Mouse (Mus musculus) adrenal gland, adult (tissue): ENCODE results near the gene Scamp4.
A peak's percentile ranks its signal among the peaks of the same experiment; 100 is the strongest.

ENCODE experiments used
- DNase-seq, 2 experiments: peaks; one replicate each; pipeline ENCODE4 v3.0.0; 2022 to 2023; ENCODE audit warnings: low spot score in 1 of 2; ENCODE audit not compliant: inconsistent age in 2 of 2

Gene Scamp4

GRCm38 (mm10) chr10:80602698-80603325 lies at the start of gene Scamp4, which contains the start of gene Adat3:
Gene Scamp4 (plus strand): TSS chr10:80602872.
Gene Adat3 (plus strand): TSS chr10:80602880.
- peak; percentile 95 to 99 for DNase-seq

DNA sequence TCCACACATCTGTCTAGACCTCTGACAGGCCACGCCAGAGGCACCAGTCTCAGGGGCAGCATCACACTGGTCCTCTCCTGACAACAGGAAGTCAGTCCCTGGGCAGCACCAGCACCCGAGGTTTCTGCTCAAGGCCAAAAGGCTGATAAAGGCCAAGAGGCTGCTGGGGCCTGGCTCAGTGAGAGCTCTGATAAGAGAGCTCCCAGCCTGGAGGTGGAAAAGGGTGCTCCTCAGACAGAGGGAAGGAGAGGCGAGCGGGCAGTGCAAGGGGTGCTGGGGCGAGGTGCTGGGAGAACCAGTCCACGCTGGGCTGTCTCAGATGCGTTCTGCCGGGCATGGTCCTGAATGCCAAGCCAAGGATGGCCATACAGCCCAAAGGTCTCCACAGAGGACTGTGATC lies 49.1 kb upstream of the Scamp4 start:
- peak; percentile 65 to 72 for DNase-seq

GRCm38 (mm10) chr10:80553997-80554396 lies 48.7 kb upstream of the Scamp4 start:
- no peak for DNase-seq

DNA sequence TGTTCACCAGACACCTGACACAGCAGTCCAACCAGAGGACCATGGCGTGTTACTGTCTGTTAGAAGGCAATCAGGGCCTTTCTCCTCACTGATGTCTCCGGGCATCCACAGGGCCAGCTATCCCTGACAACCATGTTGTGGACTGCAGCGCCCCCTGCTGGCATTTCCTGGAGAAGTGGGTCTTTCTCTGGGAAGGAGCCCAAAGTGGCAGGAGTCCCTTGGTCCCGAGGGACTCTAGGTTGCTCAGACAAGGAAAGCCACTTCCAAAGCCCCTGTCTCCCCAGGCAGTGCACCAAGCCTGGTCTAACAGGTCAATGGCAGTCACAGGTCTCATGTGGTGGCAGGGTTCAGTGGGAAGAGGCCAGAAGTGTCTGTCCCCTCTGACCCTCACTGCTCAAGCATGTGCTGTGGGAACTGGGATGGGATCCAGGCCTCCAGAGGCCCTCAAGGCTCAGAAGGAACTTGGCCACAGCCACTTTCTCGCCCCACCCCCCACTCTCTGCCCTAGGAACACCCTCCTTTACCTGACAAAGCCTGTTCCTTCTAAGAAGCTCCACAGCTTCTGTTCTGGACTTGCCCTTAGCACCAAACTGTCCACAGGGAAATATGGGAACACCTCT lies 45.2 kb upstream of the Scamp4 start:
- DNase-seq: peak; percentile 86 to 95

GRCm38 (mm10) chr10:80559431-80559830 lies 43.2 kb upstream of the Scamp4 start:
- DNase-seq: no peak

DNA sequence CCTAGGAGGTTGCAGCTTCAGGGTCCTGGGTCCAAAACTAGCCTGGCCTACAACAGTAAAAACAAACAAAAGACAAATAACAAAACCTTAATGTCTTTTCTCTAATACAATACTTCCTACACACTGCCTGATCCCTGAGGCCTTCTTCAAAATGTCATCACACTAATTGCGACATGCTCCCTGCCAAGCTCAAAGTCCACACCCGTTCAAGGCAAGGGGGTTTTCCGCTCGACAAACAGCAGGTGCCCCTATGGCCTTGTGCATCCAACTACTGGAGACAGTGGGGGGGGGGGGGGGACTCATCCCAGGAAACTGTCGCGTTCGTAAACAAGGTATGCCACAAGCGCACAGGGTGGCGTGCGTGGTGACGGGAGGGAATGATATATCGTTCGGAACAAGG lies 42.1 kb upstream of the Scamp4 start:
- no peak for DNase-seq

GRCm38 (mm10) chr10:80561116-80561944 lies 41.3 kb upstream of the Scamp4 start, which contains the start of gene Rexo1:
Gene Rexo1 (minus strand): TSS chr10:80561560.
- DNase-seq: peak; percentile 93 to 99

- DNase-seq: peak; percentile 83 to 95
Observed at GRCm38 (mm10) chr10:80566375-80567092, 36.1 kb upstream of the Scamp4 start.

DNA sequence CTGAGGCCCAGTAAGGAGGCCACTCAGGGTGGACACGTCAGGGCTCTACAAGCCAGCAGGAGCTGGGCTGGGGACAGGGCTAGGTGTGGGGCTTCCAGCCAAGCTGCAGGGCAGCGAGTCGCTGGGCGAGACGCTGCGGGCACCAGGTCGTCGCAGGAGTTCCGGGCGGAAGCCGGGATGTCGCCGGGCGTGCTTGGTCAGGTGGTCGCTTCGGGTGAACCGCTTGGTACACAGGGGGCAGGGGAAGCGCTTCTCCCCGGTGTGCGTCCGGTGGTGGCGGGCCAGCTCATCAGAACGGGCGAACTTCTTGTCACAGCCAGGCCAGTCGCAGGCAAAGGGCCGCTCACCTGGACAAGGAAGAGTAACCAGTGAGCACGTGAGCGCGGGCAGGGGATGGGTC lies 33.8 kb upstream of the Scamp4 start:
- DNase-seq: no peak

- DNase-seq: peak; percentile 74 to 81
Observed at GRCm38 (mm10) chr10:80569664-80570066, 33.0 kb upstream of the Scamp4 start.

DNA sequence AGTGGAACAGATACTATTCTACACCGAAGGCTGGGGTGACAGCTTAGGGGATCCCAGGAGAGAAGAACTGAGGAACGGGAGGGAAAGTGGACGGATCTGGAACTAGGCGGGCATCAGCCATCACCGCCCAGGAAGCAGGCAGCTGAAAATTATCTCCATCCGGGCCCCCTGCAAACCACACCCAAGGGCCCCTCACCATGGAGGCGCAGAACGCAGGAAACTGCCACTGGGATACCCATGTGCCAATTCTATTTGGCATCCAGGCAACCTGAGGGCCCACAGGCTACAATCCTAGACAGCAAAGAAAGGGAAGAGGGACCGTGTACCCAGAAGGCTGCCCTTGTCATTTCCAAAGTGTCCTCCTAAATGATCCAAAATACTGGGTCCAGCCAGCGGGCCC lies 32.3 kb upstream of the Scamp4 start:
- no peak for DNase-seq

GRCm38 (mm10) chr10:80570871-80571836 lies 31.5 kb upstream of the Scamp4 start:
- no peak for DNase-seq

- DNase-seq: no peak
Observed at GRCm38 (mm10) chr10:80572477-80572876, 30.2 kb upstream of the Scamp4 start.

GRCm38 (mm10) chr10:80573944-80574343 lies 28.7 kb upstream of the Scamp4 start:
- DNase-seq: no peak

GRCm38 (mm10) chr10:80574896-80575295 lies 27.8 kb upstream of the Scamp4 start:
- DNase-seq: no peak

DNA sequence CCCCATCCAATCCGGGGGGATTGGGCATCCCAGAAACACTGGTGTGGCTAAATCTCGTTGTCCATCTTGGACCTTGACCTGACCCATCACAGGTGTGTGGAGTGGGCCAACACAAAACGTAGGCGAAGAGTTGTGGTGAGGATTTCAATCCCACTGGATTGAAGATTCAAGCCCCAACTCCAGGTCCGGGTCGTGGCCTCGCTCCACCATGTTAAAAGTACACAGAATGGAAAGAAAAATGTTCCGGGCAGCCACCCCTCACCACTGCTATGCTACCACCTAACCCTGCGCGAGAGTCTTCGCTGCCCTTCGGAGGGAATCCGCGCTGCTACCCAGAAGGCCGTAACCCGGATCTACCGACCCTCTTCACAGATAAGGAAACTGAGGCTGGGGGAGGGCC lies 26.7 kb upstream of the Scamp4 start:
- DNase-seq: no peak

DNA sequence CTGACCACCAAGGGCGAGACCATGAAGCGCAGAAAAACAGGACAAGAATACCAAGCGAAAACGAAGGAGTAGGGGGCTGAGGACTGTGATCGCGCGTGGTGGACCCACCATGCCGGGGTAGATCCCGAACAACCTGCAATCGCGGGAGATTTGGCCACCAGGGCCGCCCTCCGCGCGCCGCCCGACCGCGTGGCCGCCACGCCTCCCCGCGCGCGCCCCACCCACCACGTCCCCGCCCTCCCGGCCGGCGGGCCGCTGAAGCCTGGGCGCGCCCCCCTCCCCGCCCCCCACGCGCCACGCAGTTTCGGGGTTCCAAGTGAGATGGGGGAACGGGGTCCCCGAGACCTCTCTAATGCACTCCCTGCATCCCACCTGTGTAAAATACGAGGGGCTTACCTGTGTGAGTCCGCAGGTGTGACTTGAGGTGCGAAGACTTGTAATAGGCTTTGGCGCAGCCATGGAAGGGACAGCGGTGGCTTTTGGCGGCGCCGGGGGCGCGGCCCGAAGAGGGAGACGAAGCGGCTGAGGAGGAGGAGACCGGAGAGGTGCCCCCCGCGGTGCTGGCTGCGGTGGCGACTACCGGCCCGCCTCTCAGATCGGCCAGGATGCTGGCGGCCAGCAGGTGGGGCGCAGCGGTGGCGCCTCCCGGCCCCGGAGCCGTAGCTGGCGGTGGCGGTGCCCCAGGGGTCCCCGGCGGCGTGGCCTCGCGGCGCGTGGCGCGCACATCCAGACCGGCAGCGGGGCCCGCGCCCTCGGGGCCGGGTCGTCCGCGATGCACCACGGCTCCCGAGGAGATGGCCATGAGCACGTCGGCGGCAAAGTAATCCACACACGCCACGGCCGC lies 26.1 kb upstream of the Scamp4 start:
- DNase-seq: peak; percentile 74 to 86

GRCm38 (mm10) chr10:80577195-80578130 lies 25.2 kb upstream of the Scamp4 start, which contains the start of gene Klf16:
Gene Klf16 (minus strand): TSS chr10:80577321.
- DNase-seq: peak; percentile 100
